Mouse (Mus musculus) hindbrain, embryonic 11.5 days (tissue): Measurements from ENCODE around the gene Gm49395. TPM values are rescaled to one million over a fixed set of nuclear protein-coding genes. Genes with fewer than 3 reads are reported as not detected.

Experiments
- ATAC-seq: fragments of 200-750 bp; cut with Nextera tagmentation; 2 replicates; pipeline ENCODE4 v1.8.0; 2017; ENCODE audit warnings: mild to moderate bottlenecking, moderate TSS enrichment, moderate library complexity; ENCODE audit not compliant: low FRiP score
- DNase-seq: peaks from one replicate; pipeline ENCODE4 v3.0.0-alpha.2; 2015; ENCODE audit warnings: low spot score
- H3K27ac ChIP-seq: fragments of 300-500 bp; sonication (generic); 2 replicates; pipeline ENCODE4 v1.5.1; 2014; ENCODE audit warnings: mild to moderate bottlenecking, low read depth, low read length
- H3K27me3 ChIP-seq: fragments of 300-500 bp; sonication (generic); 2 replicates; pipeline ENCODE4 v1.6.1; 2014; ENCODE audit warnings: mild to moderate bottlenecking, low read length, moderate library complexity, mixed read lengths; ENCODE audit not compliant: control insufficient read depth, insufficient read depth
- H3K36me3 ChIP-seq: fragments of 300-500 bp; sonication (generic); 2 replicates; pipeline ENCODE4 v1.6.1; 2014; ENCODE audit warnings: mild to moderate bottlenecking, low read length, moderate library complexity, mixed read lengths; ENCODE audit not compliant: control insufficient read depth, insufficient read depth
- H3K4me1 ChIP-seq: fragments of 300-500 bp; sonication (generic); replicated peaks from 2 replicates; pipeline ENCODE4 v1.6.1; 2014; ENCODE audit warnings: low read length, mixed read lengths; ENCODE audit not compliant: control insufficient read depth, insufficient read depth
- H3K4me2 ChIP-seq: fragments of 300-500 bp; sonication (generic); replicated peaks from 2 replicates; pipeline ENCODE4 v1.6.1; 2014; ENCODE audit warnings: mild to moderate bottlenecking, low read depth, low read length
- H3K4me3 ChIP-seq: fragments of 300-500 bp; sonication (generic); 2 replicates; pipeline ENCODE4 v1.5.1; 2014; ENCODE audit warnings: low read depth, low read length
- H3K9ac ChIP-seq: fragments of 300-500 bp; sonication (generic); 2 replicates; pipeline ENCODE4 v1.6.1; 2014; ENCODE audit warnings: low read depth, low read length
- H3K9me3 ChIP-seq: fragments of 300-500 bp; sonication (generic); 2 replicates; pipeline ENCODE4 v1.6.1; 2016; ENCODE audit warnings: low read length; ENCODE audit not compliant: control insufficient read depth
- WGBS: fragments of 180-500 bp; shearing (Covaris S2); extraction: QIAGEN DNeasy Blood & Tissue Kit; methylation state at CpG from one replicate; pipeline ENCODE4 v1.1.7; 2014; 5-methylcytosine and 5-hydroxymethylcytosine counted together
- polyA plus RNA-seq: library from polyadenylated mRNA; unstranded; fragments of >200 nt; fragmentation: Nextera tagmentation; extraction: Ambion mirVana; gene quantifications from 2 replicates; pipeline ENCODE4 v1.2.1, GENCODE M21; 2014

Gene Gm49395
- polyA plus RNA-seq, 1 experiment from 2014 or later: 4.1 TPM

- Histone ChIP-seq H3K9me3 (no peaks in the 10 kb centered on the region), H3K4me1 (no peaks in the 10 kb centered on the region), H3K27ac (no peak overlapping the region), H3K27me3 (no peaks in the 10 kb centered on the region), H3K4me2 (no peak overlapping the region), H3K36me3 (no peaks in the 10 kb centered on the region), H3K9ac (no peak overlapping the region), H3K4me3 (no peak overlapping the region)
- DNase-seq (no peak), ATAC-seq (no peak)
- WGBS: 89% methylated on average over 6 of the region's 6 CpGs
Measured at GRCm38 (mm10) chr13:115022117-115022787, 79.5 kb downstream of the Gm49395 start.

GRCm38 (mm10) chr13:115021411-115021810, 80.3 kb downstream of the Gm49395 start:
- ATAC-seq (no peak), DNase-seq (no peak)
- WGBS: 82% methylated on average over 10 of the region's 10 CpGs
- no peak overlapping the region for H3K4me2 ChIP-seq
- no peaks in the 10 kb centered on the region for H3K4me1 ChIP-seq
- H3K4me3 ChIP-seq: no peak overlapping the region
- H3K9ac ChIP-seq: no peak overlapping the region
- no peaks in the 10 kb centered on the region for H3K36me3 ChIP-seq
- no peaks in the 10 kb centered on the region for H3K9me3 ChIP-seq
- no peaks in the 10 kb centered on the region for H3K27me3 ChIP-seq
- no peak overlapping the region for H3K27ac ChIP-seq

GRCm38 (mm10) chr13:115020727-115021126, 81.0 kb downstream of the Gm49395 start:
- Histone ChIP-seq H3K9ac (no peak overlapping the region), H3K9me3 (no peaks in the 10 kb centered on the region), H3K27me3 (no peaks in the 10 kb centered on the region), H3K27ac (no peak overlapping the region), H3K4me1 (no peaks in the 10 kb centered on the region), H3K4me3 (no peak overlapping the region), H3K36me3 (no peaks in the 10 kb centered on the region), H3K4me2 (no peak overlapping the region)
- ATAC-seq (no peak), DNase-seq (no peak)
- 91% methylated on average over 4 of the region's 4 CpGs for WGBS

- no peak for DNase-seq
- Histone ChIP-seq H3K27ac (no peak overlapping the region), H3K4me1 (no peaks in the 10 kb centered on the region), H3K4me2 (no peak overlapping the region), H3K27me3 (no peaks in the 10 kb centered on the region), H3K9me3 (no peaks in the 10 kb centered on the region), H3K4me3 (no peak overlapping the region), H3K9ac (no peak overlapping the region), H3K36me3 (no peaks in the 10 kb centered on the region)
- WGBS: 91% methylated on average over 9 of the region's 9 CpGs
- ATAC-seq: no peak
Measured at GRCm38 (mm10) chr13:115017545-115017944, 84.2 kb downstream of the Gm49395 start.

- DNase-seq (no peak), ATAC-seq (no peak)
- H3K4me1 ChIP-seq: no peaks in the 10 kb centered on the region
- no peak overlapping the region for H3K4me2 ChIP-seq
- no peak overlapping the region for H3K27ac ChIP-seq
- WGBS: 82% methylated on average over 6 of the region's 6 CpGs
- no peak overlapping the region for H3K9ac ChIP-seq
- no peak overlapping the region for H3K4me3 ChIP-seq
- H3K27me3 ChIP-seq: no peaks in the 10 kb centered on the region
- H3K36me3 ChIP-seq: no peaks in the 10 kb centered on the region
- no peaks in the 10 kb centered on the region for H3K9me3 ChIP-seq
Measured at GRCm38 (mm10) chr13:115011547-115011946, 90.2 kb downstream of the Gm49395 start.

- Histone ChIP-seq H3K36me3 (no peaks in the 10 kb centered on the region), H3K27me3 (no peaks in the 10 kb centered on the region), H3K4me3 (no peak overlapping the region), H3K4me1 (no peaks in the 10 kb centered on the region), H3K27ac (no peak overlapping the region), H3K9me3 (no peaks in the 10 kb centered on the region), H3K4me2 (no peak overlapping the region), H3K9ac (no peak overlapping the region)
- DNase-seq (no peak), ATAC-seq (no peak)
- 46% methylated on average over 9 of the region's 9 CpGs for WGBS
Measured at GRCm38 (mm10) chr13:115006213-115006835, 95.4 kb downstream of the Gm49395 start.

- Histone ChIP-seq H3K27ac (no peak overlapping the region), H3K4me2 (no peak overlapping the region), H3K9me3 (no peaks in the 10 kb centered on the region), H3K4me3 (no peak overlapping the region), H3K36me3 (no peaks in the 10 kb centered on the region), H3K27me3 (no peaks in the 10 kb centered on the region), H3K4me1 (no peaks in the 10 kb centered on the region), H3K9ac (no peak overlapping the region)
- ATAC-seq (no peak), DNase-seq (no peak)
- 84% methylated on average over 6 of the region's 6 CpGs for WGBS
Measured at GRCm38 (mm10) chr13:115005342-115005741, 96.4 kb downstream of the Gm49395 start.

- DNase-seq (no peak), ATAC-seq (no peak)
- Histone ChIP-seq H3K4me1 (no peaks in the 10 kb centered on the region), H3K36me3 (no peaks in the 10 kb centered on the region), H3K9me3 (no peaks in the 10 kb centered on the region), H3K9ac (no peak overlapping the region), H3K4me3 (no peak overlapping the region), H3K27ac (no peak overlapping the region), H3K4me2 (no peak overlapping the region), H3K27me3 (no peaks in the 10 kb centered on the region)
- WGBS: 53% methylated on average over 7 of the region's 7 CpGs
Measured at GRCm38 (mm10) chr13:115003444-115004053, 98.2 kb downstream of the Gm49395 start.

- Histone ChIP-seq H3K4me1 (no peaks in the 10 kb centered on the region), H3K36me3 (no peaks in the 10 kb centered on the region), H3K4me2 (no peak overlapping the region), H3K4me3 (no peak overlapping the region), H3K9ac (no peak overlapping the region), H3K27ac (no peak overlapping the region), H3K27me3 (no peaks in the 10 kb centered on the region), H3K9me3 (no peaks in the 10 kb centered on the region)
- 74% methylated on average over 3 of the region's 3 CpGs for WGBS
- DNase-seq: no peak
- no peak for ATAC-seq
Measured at GRCm38 (mm10) chr13:115002837-115003236, 98.9 kb downstream of the Gm49395 start.
